Mouse (Mus musculus): ENCODE results near the gene Papolb. TPM values are rescaled to one million over a fixed set of nuclear protein-coding genes. Genes with fewer than 3 reads are reported as not detected.
A peak's percentile ranks its signal among the peaks of the same experiment; 100 is the strongest.

Papolb gene
- total RNA-seq, 2 experiments from 2014 or later: 1.5 to 1.9 TPM

GRCm38 (mm10) chr5:142521195-142521866 lies 8.5 kb downstream of the Papolb start:
- intact Hi-C loops (cut with DNase I): no loop called here
- no peak for DNase-seq

DNA sequence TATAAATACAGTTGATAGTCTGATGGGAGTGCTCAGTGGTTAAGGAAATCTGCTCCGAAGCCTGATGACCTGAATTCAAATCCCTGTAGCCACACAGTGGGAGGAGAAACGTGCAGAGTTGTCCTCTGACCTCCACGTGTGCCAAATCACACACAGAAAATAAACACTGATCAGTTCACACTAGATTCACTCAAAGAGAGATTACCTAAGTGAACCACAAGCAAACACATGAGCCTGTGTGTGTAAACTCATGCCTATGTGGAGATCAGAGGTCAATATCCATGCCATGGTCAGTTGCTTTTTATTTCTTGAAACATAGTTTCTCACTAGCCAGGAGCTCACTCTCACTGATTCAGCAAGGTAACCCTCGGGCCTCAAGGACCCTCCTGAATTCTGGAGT lies 9.5 kb downstream of the Papolb start:
- no peak for DNase-seq
- intact Hi-C loops (cut with DNase I): no loop called here

DNA sequence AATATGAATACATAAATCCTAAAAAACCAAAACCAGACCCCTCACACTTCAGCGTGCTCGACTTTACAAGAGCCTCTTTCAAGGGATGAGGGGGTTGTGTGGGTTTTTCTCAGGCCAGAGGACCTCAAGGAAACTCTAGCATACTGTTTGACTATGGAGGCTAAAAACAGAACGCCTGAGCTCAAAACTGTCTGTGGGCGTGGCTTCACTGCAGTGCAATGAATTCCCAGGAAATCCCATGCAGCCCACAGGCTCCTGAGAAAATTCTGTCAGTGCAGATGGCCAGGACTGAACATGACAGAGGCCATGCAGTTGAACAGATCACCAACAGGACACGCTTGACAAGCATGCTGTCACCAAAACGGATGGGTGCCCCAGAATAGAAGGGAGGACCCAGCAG lies 10.9 kb downstream of the Papolb start:
- no peak for DNase-seq
- intact Hi-C loops (cut with DNase I): no loop called here

- intact Hi-C loops (cut with DNase I): no loop called here
- no peak for DNase-seq
These were observed 17.8 kb downstream of the Papolb start for GRCm38 (mm10) chr5:142512112-142512511.

DNA sequence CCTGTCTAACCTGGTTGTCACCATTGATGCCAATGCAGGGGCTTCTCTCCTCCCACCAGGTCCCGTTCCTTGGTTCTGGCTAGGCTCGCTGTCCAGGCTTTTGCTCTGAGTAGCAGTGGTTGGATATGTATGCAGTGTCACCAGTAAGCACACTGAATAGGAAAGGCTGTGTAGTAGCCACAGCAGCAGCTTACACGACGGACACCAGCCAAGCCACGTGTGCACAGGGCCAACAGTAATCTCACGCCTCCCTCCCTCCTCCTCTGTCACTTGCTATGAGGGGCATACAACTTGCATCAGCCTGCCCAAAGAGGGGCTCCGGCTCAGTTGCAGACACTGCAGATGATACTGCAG lies 19.8 kb downstream of the Papolb start:
- intact Hi-C loops (cut with DNase I): no loop called here
- DNase-seq: peak; percentile 38

- intact Hi-C loops (cut with DNase I): loop anchor here (10.0 kb wide), 2 partner anchors 105 to 205 kb away; no protein-coding TSS in a partner anchor
- peak; percentile 76 for DNase-seq
These were observed 20.5 kb downstream of the Papolb start for GRCm38 (mm10) chr5:142509141-142510060.

DNA sequence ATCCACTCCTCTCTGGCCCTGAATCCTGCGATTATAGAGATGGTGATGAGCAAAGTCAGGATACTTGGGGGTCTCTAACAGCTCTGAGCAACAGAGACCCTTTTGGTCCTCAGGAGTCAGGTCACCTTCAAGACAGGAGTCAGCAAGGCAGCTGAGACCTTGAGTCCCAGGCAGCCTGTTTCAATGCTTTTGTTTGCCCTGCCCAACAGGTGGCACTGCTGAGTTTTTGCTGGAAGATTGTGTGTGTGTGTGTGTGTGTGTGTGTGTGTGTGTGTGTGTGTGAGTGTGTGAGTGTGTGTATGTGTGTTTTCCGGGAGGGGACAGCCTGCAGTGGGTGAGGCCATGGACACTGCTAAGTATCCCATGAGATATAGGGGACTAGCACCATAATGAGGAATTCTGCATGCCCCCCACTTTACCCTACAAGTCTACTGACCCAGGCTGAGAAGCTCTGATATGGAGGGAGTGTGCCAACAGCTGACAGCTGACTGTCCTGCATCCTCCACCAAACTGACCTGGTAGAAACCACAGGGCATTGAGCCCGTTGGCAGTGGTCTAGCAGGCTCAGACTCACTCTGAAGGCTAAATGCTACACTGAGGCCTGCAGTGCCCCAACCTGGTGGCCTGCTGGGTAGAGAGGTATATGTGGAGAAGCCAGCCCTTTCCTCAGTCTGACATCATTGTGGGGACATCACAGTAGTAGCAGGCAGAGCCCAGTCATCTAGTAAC lies 24.0 kb downstream of the Papolb start:
- no peak for DNase-seq
- intact Hi-C loops (cut with DNase I): loop anchor here (10.0 kb wide), 2 partner anchors 109 to 209 kb away; no protein-coding TSS in a partner anchor

- DNase-seq: no peak
- intact Hi-C loops (cut with DNase I): loop anchor here (10.0 kb wide), 2 partner anchors 111 to 211 kb away; no protein-coding TSS in a partner anchor
These were observed 25.7 kb downstream of the Papolb start for GRCm38 (mm10) chr5:142504175-142504574.

- intact Hi-C loops (cut with DNase I): loop anchor here (2.0 to 10.0 kb wide), 3 partner anchors 48 to 212 kb away; partner anchors contain the start of gene Radil
- peak; percentile 89 for DNase-seq
These were observed 27.5 kb downstream of the Papolb start for GRCm38 (mm10) chr5:142502414-142502813.

DNA sequence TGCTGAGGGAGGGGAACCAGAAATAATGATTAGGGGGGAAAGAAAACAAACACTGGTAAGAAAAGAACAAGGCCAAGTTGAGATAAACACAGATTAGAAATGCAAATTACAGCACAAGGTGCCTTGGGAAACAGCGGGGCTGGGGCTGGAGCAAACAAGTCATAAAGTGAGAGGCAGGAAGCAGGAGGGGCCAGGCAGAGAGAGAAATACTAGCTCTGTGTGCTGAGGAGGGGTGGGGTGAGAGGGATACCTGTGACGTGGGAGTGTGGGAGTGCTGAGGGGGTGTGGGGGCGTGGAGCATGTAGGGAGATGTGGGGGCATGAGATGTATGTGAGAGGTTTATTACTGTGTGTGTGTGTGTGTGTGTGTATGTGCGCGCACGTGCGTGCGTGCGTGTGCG lies 29.0 kb downstream of the Papolb start:
- intact Hi-C loops (cut with DNase I): loop anchor here (10.0 kb wide), 2 partner anchors 114 to 214 kb away; no protein-coding TSS in a partner anchor
- no peak for DNase-seq

GRCm38 (mm10) chr5:142498964-142499363 lies 30.9 kb downstream of the Papolb start:
- intact Hi-C loops (cut with DNase I): no loop called here
- DNase-seq: peak; percentile 65

DNA sequence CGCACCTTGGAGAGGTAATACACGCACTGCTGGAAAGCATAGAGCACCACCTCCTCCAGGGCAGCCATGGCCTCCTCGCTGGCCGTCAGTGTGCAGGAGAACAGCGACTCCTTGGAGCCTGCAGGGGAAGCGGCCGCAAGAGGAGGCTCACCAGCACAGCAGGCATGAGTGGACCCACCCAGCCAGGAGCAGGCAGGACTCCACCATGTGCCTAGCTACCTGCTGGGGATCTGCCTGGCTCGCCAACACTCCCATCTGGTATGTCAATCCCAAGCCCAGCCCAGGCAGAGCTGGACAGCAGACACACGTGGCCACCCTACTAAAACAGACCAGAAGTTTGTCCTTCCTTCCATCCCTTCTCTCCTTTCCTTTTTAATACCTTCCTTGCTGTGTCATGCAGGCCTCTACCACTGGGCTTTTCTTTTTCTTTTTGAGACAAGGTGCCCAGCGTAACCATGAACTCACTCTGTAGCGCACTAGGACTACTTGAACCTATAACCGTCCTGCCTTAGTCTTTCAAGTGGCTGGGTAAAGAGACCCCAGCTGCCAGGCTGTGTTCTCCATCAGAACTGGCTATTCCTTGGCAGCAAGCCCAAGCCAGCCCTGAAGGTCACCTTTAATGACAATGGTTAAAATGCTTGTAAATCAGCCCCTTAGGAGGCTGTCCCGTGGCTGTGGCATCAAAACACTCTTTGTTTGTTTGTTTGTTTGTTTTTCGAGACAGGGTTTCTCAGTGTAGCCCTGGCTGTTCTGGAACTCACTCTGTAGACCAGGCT lies 34.4 kb downstream of the Papolb start:
- peak; percentile 67 for DNase-seq
- intact Hi-C loops (cut with DNase I): no loop called here

GRCm38 (mm10) chr5:142493307-142493706 lies 36.6 kb downstream of the Papolb start:
- intact Hi-C loops (cut with DNase I): no loop called here
- DNase-seq: no peak

DNA sequence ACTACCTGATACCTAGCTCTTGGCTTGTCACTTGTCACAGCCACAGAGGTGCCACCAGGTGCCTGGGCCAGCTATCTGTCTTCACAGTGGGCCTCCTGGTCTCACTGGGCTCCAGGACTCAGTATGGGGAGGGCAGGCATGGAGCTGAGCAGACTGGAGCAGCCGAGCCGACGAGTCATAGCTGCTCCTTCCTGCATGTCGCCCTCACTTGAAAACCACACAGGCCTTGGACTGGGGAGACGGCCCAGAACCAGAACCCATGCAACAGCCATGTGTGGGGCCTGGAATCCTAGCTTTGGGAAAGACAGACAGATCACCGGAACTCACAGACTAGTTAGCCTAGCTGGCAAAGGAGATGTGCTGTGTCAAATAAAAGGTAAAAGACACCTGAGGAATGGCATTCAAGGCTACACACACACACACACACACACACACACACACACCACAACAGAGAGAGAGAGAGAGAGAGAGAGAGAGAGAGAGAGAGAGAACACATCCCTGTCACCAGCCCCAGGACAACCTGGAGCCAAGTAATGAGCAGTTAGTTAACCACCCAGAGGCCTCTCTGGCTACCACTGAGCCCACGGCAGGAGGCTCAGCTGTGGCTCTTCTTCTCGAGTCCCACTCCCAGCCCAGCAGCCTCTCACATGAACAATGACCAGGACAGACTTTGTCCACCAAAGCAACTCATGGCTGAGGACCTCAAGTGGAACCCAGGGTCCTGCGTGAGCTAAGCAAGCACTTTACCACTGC lies 39.7 kb downstream of the Papolb start:
- DNase-seq: no peak
- intact Hi-C loops (cut with DNase I): no loop called here

DNA sequence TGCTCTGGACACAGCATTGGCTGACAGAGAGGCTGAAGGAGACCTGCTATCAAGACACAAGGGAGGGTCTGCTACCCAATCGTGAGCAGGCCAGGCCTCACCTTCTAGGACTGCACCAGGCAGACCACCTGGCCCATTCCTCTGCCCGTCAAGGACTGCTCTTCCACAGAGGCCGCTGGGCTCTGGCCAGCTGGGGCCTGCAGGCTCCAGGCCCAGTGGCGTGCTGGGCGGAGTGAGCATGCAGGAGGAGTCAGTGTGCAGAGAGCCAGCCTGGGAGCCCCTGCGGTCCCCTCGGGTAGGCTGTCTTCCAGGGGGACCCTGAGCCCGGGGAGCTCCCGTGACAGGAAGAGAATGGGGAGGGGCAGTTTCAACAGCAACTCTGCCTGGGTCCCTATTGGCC lies 43.2 kb downstream of the Papolb start:
- DNase-seq: no peak
- intact Hi-C loops (cut with DNase I): no loop called here

GRCm38 (mm10) chr5:142483581-142483980 lies 46.3 kb downstream of the Papolb start:
- intact Hi-C loops (cut with DNase I): no loop called here
- no peak for DNase-seq

DNA sequence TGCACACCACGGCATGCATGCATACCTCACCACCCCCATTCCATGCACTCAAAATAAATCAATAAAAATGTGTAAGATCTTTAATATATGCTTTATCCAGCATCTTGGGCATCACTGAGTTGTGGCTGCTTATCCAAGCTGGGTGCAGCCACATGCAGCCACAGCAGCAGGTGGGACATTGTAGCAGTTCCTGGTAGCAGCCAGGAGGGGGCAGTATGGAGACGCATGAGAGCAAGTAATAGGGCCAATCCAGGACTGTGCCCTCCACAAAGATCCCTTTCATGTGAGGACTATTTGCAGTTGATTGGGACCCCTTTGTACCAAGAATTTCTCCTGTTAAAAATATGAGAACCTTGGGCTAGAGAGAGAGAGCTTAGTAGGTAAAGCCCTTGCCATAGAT lies 47.4 kb downstream of the Papolb start:
- intact Hi-C loops (cut with DNase I): no loop called here

DNA sequence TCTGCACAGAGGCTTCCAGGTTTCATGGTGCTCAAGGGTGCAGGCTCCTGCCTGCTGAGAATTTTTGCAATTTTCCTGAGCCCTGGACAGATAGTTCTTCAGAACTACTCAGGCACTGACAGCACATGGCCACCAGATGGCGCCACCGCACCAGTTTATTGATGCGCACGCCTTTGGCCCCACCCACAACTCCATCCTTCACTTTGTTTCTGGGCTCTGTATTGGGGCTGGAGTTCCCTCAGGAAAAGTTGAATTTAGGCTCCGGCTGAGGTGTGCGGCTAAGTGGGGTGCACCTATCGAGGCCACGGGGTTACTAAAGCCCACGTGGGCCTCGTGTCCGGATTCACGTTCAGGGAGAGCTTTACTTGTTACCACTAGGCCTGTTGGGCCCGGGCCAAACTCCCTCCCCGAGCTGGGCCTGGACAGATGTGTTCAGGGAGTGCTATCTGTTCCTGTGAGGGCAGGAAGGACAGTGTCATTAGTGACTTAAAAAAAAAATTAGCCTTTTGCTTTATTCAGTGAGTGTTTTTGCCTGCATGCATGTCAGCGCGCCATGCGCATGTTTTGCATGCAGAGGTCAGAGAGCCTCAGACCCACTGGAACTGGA lies 50.9 kb downstream of the Papolb start:
- DNase-seq: peak; percentile 90
- intact Hi-C loops (cut with DNase I): loop anchor here (2.0 kb wide), 1 partner anchor 72 kb away; the partner anchor contains the start of gene Radil

More for the DNA sequence above, 47.4 kb downstream of the Papolb start:
- DNase-seq: no peak
